Mouse (Mus musculus): ENCODE results near the gene Relch. TPM values are rescaled to one million over a fixed set of nuclear protein-coding genes. Genes with fewer than 3 reads are reported as not detected.
A peak's percentile ranks its signal among the peaks of the same experiment; 100 is the strongest.
"Not testable (repeated sequence)": the region's sequence is repeated elsewhere in the genome, so short reads cannot be mapped to it uniquely, and the experiment has no call there.

The Relch gene
- 100 to 1,000 TPM in 1 of 2 experiments, 10 to 100 TPM in 1; 88.2 to 109 TPM for total RNA-seq (2021)

DNA sequence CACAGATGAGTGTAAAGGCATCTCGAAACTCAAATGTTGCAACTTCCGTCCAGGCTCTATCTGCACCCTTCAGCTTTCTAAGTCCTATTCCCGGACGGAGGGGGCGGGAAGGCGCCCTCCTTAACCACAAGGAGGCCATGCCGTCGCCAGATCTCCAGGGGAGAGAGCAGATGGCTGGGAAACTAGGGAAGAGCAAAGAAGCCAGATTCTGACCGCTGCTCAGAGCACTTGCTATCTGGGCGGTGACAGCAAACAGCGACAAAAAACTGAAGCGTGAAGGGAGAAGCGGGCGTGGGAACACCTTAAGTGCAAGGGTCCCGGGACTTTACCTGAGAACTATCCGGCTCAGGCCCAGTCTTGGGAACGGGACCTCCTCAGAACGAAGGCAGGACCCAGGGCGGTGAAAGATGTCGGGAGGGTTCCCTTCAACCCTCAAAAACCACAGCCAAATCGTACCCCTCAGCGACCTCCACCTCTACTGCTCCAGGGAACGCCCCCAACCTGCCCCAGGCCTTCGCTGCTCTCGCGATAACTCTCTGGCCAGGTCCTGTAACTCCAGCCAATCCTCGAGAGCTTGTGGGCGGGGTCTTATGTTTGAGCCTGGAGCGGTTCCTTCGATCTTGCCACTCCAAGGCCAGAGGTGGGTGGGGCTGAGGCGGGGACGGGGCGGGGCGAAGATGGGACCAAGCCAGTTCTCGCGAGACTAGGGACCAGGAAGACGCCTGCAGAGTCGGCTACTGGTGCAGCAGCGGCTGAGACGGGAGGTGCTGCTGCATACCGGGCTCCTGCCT lies at the start of gene Relch, which contains the start of gene Pign:
Gene Relch (plus strand): TSS at position 691 of the 791 bp plus-strand sequence.
Gene Pign (minus strand): TSS at position 507 of the 791 bp plus-strand sequence.
- intact Hi-C loops (cut with DNase I) = loop anchor here (5.0 to 10.0 kb wide), 2 partner anchors 49 to 331 kb away; partner anchors contain the start of gene Zcchc2

GRCm38 (mm10) chr1:105630481-105630880 lies 33.2 kb upstream of the Relch start:
- intact Hi-C loops (cut with DNase I) = loop anchor here (1.0 to 5.0 kb wide), 3 partner anchors 543 to 1828 kb away; no protein-coding TSS in a partner anchor
- peak in 1 of 2 experiments; percentile 6 for DNase-seq (ENCODE audit: low spot score in 2 of 2)

More for the DNA sequence above, at the start of gene Relch, which contains the start of gene Pign:
- DNase-seq (ENCODE audit: low spot score in 2 of 2) = peak; percentile 94 to 95

GRCm38 (mm10) chr1:105644093-105644492 lies 19.6 kb upstream of the Relch start:
- intact Hi-C loops (cut with DNase I) = no loop called here
- DNase-seq (ENCODE audit: low spot score in 2 of 2) = no peak

DNA sequence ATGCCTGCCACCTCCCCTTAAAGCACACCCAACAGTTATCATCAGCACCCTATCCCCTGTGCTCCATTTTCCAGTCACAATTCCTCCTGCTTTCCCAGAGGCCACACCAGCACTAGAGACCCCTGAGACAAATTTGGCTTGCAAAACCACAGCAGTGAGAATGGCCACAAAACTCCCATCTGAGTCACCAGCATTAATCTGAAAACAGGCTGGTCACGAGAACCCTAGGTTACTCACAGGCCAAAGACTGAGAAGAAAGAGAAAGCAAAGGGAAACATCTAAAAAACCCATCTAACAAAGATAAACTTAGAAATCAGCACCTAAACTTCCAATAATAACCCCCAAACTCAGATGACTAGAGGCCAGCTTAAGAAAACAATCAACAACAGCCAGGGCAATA lies 13.0 kb upstream of the Relch start:
- intact Hi-C loops (cut with DNase I) = no loop called here
- no peak for DNase-seq (ENCODE audit: low spot score in 2 of 2)

DNA sequence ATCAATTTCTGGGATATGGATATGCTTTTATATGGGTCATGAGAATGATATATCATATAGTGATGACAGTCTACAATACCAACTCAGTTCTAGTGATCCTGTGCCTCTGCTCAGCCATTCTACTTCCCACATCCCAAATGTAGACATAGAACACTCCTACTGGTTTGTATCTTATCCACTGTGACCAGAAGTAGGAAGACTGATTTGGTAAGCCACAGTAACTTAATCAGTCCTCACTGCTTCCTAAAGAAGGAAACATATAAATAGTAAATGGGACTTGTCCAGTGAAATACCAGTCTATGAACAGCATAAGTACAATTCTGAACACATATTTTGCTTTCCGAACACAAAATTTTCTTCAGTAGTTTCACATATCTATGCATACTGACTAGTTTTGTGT lies 9.7 kb upstream of the Relch start:
- intact Hi-C loops (cut with DNase I) = no loop called here
- no peak for DNase-seq (ENCODE audit: low spot score in 2 of 2)

DNA sequence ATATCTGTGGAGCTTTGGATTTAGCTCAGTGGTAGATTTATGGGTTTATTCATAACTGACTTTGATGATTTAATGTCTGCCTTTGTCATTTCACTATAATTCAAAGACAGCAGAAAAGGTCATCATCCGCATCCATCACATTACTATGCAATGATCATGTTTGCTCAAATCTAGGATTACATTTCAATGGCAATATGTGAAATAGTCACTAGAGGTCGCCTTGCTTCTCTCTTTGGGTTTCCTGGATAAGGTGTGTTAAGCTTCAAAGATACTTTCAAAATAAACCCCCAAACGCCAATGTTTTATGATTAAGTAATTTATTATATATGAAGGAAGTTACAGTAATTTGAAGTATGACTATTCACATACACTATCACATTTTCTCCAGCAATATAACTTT lies 3.6 kb upstream of the Relch start:
- DNase-seq (ENCODE audit: low spot score in 2 of 2) = no peak
- intact Hi-C loops (cut with DNase I) = loop anchor here (5.0 to 10.0 kb wide), 2 partner anchors 52 to 335 kb away; partner anchors contain the start of gene Zcchc2

DNA sequence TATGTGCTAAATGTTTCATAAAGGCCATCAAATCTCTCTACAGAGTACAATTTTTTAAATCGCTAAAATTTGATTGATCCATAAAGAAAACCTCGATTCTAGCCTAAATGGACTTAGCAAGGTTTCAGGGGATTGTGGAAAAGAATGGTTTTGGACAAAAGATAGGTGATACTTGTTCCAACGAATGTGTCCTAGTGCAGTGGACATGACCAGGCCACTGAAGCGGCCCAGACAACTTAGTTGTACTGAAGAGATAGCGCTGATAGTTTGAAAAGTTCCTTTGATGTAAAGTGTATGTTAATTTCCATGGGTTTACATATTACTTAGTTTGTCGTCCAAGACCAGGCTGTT lies 866 bp upstream of the Relch start:
- intact Hi-C loops (cut with DNase I) = loop anchor here (5.0 to 10.0 kb wide), 2 partner anchors 50 to 332 kb away; partner anchors contain the start of gene Zcchc2
- no peak for DNase-seq (ENCODE audit: low spot score in 2 of 2)

DNA sequence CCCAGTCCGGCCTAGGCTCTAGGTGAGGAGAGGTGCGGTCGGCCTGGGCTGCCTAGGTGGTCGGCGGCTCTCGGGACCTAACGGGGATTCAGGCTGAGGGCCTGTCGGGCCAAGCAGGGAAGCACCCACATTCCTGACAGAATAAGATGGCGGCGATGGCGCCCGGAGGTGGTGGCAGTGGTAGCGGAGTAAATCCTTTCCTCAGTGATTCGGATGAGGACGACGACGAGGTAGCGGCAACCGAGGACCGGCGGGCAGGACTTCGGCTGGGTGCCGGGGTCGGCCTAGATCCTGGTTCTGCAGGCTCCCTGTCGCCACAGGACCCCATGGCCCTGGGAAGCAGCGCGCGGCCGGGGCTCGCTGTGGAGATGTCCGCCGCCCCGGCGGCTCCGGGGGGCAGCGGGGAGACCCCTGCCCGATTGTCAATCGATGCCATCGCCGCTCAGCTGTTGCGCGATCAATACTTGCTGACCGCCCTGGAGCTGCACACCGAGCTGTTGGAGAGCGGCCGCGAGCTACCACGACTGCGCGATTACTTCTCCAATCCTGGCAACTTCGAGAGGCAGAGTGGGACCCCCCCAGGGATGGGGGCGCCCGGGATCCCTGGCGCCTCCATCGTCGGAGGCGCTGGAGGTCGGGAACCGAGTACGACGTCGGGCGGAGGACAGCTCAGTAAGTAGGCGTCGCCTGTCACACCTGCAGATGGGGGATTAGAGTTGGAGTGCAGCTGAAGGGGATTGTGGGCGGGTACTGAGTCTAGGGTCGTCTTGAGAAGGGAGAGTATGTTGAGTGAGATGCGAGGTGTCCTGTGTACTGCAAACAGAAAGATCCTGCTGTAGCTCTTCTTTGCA lies 526 bp downstream of the Relch start:
- intact Hi-C loops (cut with DNase I) = loop anchor here (5.0 to 10.0 kb wide), 2 partner anchors 48 to 331 kb away; partner anchors contain the start of gene Zcchc2

GRCm38 (mm10) chr1:105669700-105670099 lies 6.0 kb downstream of the Relch start:
- intact Hi-C loops (cut with DNase I) = loop anchor here (10.0 kb wide), 1 partner anchor 325 kb away; the partner anchor contains the start of gene Zcchc2
- no peak for DNase-seq (ENCODE audit: low spot score in 2 of 2)

More for the DNA sequence above, 526 bp downstream of the Relch start:
- DNase-seq (ENCODE audit: low spot score in 2 of 2) = peak in 1 of 2 experiments; percentile 20

DNA sequence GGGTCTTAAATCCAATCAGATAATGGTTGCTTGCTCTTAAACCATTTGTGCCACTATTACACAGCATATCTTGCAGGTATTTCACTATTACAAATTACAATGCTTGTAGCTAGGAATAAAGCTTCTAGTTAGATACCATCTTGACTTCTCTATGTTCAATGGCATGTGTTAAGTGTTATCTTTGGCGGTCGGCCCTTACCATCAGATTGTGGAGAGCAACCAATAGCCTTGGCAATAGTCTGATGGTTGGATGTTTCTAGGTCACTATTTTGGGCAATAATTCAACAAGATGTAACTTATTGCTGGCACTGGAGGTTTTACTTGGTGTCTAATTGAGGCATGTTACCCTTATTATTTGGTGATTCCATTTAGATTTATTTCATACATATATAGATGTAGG lies 11.1 kb downstream of the Relch start:
- intact Hi-C loops (cut with DNase I) = no loop called here

DNA sequence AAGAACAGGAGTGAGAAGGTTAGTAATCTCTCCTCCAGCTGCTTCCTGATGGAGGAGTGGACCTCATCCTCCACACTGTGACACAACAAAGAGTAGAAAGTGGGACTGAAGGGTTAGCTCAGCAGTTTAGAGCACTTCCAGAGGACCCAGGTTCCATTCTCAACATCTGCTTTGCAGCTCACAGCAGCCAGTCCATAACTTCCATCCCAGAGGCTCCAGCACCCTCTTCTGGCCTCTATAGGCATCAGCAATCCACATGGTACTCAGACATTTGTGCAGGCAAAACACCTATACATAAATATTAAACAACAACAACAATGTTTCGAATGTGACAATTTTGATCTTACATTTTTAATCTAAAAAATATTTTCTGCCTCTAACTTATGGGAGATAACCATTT lies 16.9 kb downstream of the Relch start:
- no peak for DNase-seq (ENCODE audit: low spot score in 2 of 2)
- intact Hi-C loops (cut with DNase I) = no loop called here

More for the DNA sequence above, 11.1 kb downstream of the Relch start:
- DNase-seq (ENCODE audit: low spot score in 2 of 2) = no peak

GRCm38 (mm10) chr1:105685501-105685900 lies 21.8 kb downstream of the Relch start:
- intact Hi-C loops (cut with DNase I) = no loop called here

GRCm38 (mm10) chr1:105695581-105695980 lies 31.9 kb downstream of the Relch start:
- DNase-seq (ENCODE audit: low spot score in 2 of 2) = no peak
- intact Hi-C loops (cut with DNase I) = no loop called here

More at GRCm38 (mm10) chr1:105685501-105685900, 21.8 kb downstream of the Relch start:
- no peak for DNase-seq (ENCODE audit: low spot score in 2 of 2)

GRCm38 (mm10) chr1:105700984-105701530 lies 37.4 kb downstream of the Relch start:
- intact Hi-C loops (cut with DNase I) = no loop called here

DNA sequence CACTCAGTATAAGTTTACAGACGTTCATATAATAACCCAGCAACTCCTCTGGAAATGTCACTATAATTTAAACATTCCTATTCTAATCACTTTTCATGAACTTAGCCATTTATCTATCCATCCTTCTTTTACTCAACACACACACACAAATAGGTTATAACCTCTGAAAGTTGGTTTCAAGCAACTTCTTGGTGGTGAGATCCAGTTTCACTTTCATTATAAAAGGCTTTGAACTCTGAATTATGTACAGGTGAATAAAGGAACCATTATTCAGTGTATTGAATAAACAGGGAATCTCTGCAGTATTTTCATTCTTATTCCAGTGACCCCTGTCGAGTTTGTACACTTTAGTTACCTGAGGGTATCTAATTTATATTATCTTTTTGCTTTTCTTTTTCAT lies 45.8 kb downstream of the Relch start:
- no peak for DNase-seq (ENCODE audit: low spot score in 2 of 2)
- intact Hi-C loops (cut with DNase I) = no loop called here

More at GRCm38 (mm10) chr1:105700984-105701530, 37.4 kb downstream of the Relch start:
- no peak for DNase-seq (ENCODE audit: low spot score in 2 of 2)

DNA sequence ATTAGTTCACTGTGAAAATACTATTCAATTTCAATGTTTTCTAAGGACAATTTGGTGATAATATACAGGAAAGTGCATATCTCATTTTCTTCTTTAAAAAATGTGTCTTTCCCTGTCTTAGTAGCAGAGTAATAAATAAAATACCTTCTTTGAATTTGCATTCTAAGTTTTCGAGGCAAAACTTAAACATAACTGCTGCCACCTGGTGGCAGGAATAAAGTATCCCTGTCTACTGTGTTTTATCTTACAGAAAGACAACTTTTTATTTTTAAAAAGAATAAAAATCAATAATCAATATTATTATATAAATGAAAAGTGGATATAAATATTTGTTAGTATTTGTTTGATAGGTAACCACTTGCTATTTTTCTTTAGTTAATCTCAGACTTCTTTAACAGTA lies 47.6 kb downstream of the Relch start:
- intact Hi-C loops (cut with DNase I) = loop anchor here (5.0 kb wide), 1 partner anchor 49 kb away; the partner anchor contains the start of genes Pign and Relch
- no peak for DNase-seq (ENCODE audit: low spot score in 2 of 2)

DNA sequence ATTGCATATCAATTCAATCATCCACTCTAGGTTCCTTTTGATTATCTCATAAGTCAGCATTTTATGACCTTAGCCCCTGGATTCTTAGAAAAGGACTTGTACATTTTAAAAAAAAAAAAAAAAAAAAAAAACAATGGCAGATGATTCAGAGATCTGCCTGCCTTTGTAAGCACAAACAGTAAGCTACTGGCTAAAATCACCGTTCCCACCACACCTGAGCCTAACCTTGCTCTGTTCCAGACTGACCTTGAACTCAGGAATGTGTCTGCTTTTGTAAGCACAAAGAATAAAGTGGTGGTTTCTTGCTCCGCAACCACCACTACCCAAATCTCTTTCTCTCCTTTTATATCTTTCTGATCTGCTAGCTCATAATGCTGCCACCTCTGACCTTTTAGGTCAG lies 49.2 kb downstream of the Relch start:
- no peak for DNase-seq (ENCODE audit: low spot score in 2 of 2)
- intact Hi-C loops (cut with DNase I) = loop anchor here (5.0 kb wide), 1 partner anchor 51 kb away; the partner anchor contains the start of genes Pign and Relch

GRCm38 (mm10) chr1:105718358-105718757 lies 54.7 kb downstream of the Relch start:
- intact Hi-C loops (cut with DNase I) = no loop called here
- no peak for DNase-seq (ENCODE audit: low spot score in 2 of 2)

GRCm38 (mm10) chr1:105729246-105729645 lies 65.6 kb downstream of the Relch start:
- intact Hi-C loops (cut with DNase I); DNase-seq (ENCODE audit: low spot score in 2 of 2): not testable (repeated sequence)

Data from left cerebral cortex, postnatal 36 days (tissue).